Mouse (Mus musculus) embryo, embryonic 9.5 days (tissue): ENCODE data around the gene Slc16a8.

Source experiments
- DNase-seq: peaks from one replicate; pipeline ENCODE4 v3.0.0-alpha.2; 2017; ENCODE audit errors: extremely low spot score

Gene Slc16a8

DNA sequence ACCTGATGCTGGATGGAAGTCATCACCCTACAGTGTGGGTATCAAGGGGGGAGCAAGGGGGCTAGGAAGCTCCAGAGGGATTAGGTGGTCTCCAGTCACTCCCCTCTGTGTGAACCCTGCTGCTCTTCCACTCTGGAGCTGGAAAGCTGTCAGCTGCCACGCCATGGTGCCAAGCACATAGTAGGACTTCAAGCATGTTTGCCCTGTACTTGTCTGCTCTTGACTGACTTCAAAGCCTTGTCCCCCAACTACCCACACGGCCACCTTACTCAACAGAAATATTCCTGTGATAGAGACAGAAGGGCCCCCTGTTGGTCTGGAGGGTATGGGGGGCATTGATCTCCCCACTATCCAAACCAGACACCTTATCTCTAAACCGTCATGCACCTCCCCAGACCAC is 38.4 kb downstream of the Slc16a8 start:
- DNase-seq, result no peak

GRCm38 (mm10) chr15:79213591-79213990 is 41.0 kb downstream of the Slc16a8 start:
- no peak for DNase-seq

DNA sequence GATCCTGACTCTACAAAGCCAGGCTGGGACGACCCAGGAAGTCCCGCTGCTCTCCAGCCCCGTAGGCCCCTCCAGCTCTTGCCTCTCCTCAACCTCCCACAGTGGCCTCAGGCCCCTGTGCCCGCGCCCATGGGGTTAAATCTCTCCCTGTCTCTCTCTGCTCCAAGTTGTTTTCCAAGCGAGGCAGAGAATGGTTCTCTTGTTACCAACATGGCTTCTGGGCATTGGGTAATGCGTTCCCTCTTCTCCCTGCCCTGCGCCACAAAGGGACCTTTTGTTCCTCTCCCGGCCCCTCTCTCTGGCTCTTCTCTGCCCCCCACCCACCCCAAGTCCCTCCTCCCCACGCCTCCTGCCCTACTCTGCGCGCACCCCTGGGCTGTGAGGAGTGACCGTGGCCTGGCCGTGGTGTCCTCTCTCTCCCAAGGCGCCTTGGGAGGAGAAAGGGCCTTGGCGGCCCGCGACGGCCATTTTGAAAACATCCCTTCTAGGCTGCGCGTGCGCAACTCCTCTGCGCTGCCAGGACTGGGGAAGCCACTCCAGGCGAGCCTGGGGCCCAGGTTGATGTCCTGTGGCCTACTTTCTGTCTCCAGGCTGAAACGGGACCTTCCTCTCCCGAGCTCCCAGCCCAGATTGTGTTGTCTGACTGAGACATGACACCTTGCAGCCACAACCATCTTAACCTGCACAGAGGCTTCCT is 41.7 kb downstream of the Slc16a8 start:
- DNase-seq, result no peak

DNA sequence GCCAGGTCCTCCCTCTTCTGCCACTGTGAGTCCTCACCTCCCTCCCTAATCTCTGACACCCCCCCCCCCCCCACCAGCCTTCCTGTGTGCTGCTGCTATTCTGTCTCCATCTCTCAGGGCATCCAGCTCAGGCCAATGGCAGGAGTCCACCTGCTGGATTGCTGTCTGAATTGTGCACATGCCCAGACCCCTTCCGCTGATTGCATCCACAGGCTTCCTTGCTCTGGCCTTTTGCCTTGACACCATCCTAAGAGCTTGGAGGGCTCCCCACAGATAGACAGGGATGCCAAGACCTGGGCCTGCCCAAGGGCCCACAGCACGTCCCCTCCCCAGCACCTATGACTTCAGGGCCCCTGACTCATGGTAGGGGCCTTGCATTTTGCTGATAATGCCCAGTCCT is 44.2 kb downstream of the Slc16a8 start:
- no peak for DNase-seq

DNA sequence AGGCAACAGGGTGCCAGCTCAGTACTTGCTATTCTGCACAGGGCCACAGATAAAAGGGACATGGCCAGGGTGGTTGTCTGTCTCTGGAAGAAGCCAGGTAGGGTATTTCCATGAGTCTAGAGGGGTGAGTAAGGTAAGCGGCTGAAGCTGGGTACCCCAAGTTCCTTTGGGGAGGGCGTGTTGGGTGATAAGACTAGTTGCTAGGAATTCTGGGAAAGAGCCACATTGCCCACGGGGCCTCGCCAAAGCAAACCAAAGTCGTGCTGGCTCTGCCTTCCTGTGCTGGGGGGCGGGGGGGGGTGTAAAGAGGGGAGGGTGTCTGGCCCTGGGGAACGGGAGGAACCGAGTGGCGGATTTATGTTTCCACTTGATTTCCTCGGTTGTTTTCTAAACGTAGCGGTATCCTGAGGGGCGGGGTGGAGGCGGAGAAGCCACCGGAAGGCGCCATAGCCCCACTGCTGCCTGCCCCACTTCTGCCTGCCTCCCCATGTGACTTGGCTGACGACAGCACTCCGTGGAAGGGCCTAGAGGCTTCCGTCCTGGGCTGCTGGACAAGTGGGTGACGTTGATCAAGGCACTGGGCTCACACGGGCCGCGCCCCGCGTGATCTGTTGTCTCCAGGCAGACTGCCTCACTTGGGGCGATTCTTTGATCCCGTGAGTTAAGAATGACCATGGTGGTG is 45.7 kb downstream of the Slc16a8 start:
- DNase-seq, result no peak

DNA sequence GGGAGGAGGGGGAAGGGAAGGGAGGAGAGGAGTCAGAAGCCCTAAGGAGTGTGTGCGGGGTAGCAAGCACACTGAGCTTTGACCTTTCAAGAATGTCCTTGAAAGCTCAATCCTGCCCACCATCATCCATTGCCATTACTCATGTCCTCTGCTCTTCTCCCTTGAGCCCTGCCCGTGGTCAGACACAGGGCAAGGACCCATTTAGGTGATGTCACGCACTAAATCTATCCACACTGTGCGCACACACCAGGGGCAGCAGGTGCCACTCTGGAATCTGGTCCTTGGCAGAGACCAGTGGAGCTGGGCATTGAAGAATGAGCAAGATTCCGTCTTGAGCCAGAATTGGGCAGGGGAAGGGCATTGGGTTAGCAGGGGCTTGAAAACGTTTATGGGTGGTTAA is 46.4 kb downstream of the Slc16a8 start:
- DNase-seq, result no peak

GRCm38 (mm10) chr15:79202575-79202974 is 52.0 kb downstream of the Slc16a8 start:
- no peak for DNase-seq

- peak; percentile 43 for DNase-seq
Measured at GRCm38 (mm10) chr15:79201491-79202150, 52.9 kb downstream of the Slc16a8 start.
